Mouse (Mus musculus) limb, embryonic 11.5 days (tissue): ENCODE measurements around the gene Ptchd4. TPM values are rescaled to one million over a fixed set of nuclear protein-coding genes. Genes with fewer than 3 reads are reported as not detected.

ENCODE experiments used
- ATAC-seq: fragments of 200-750 bp; cut with Nextera tagmentation; 2 replicates; pipeline ENCODE4 v1.8.0; 2017; ENCODE audit warnings: low read depth; ENCODE audit not compliant: insufficient number of reproducible peaks, low FRiP score, low TSS enrichment
- DNase-seq: peaks from one replicate; pipeline ENCODE4 v3.0.0-alpha.2; 2015; ENCODE audit warnings: low spot score
- H3K27ac ChIP-seq: fragments of 300-500 bp; sonication (generic); replicated peaks from 2 replicates; pipeline ENCODE4 v1.5.1; 2014; ENCODE audit warnings: low read depth, mild to moderate bottlenecking, low read length
- H3K27me3 ChIP-seq: fragments of 300-500 bp; sonication (generic); 2 replicates; pipeline ENCODE4 v1.6.1; 2014; ENCODE audit warnings: mild to moderate bottlenecking, low read length, mixed read lengths; ENCODE audit not compliant: control insufficient read depth, insufficient read depth
- H3K36me3 ChIP-seq: fragments of 300-500 bp; sonication (generic); 2 replicates; pipeline ENCODE4 v1.6.1; 2014; ENCODE audit warnings: mild to moderate bottlenecking, low read length, moderate library complexity, mixed read lengths; ENCODE audit not compliant: control insufficient read depth, insufficient read depth
- H3K4me1 ChIP-seq: fragments of 300-500 bp; sonication (generic); 2 replicates; pipeline ENCODE4 v1.6.1; 2014; ENCODE audit warnings: low read length, mixed read lengths; ENCODE audit not compliant: control insufficient read depth, insufficient read depth
- H3K4me2 ChIP-seq: fragments of 300-500 bp; sonication (generic); 2 replicates; pipeline ENCODE4 v1.6.1; 2014; ENCODE audit warnings: low read depth, mild to moderate bottlenecking, moderate library complexity; ENCODE audit not compliant: severe bottlenecking
- H3K4me3 ChIP-seq: fragments of 300-500 bp; sonication (generic); 2 replicates; pipeline ENCODE4 v1.5.1; 2014; ENCODE audit warnings: low read depth, low read length
- H3K9ac ChIP-seq: fragments of 300-500 bp; sonication (generic); 2 replicates; pipeline ENCODE4 v1.6.1; 2014; ENCODE audit warnings: mild to moderate bottlenecking, low read length
- H3K9me3 ChIP-seq: fragments of 300-500 bp; sonication (generic); 2 replicates; pipeline ENCODE4 v1.6.1; 2016; ENCODE audit warnings: low read length; ENCODE audit not compliant: control insufficient read depth
- WGBS: fragments of 180-500 bp; shearing (Covaris S2); extraction: QIAGEN DNeasy Blood & Tissue Kit; methylation state at CpG from one replicate; pipeline ENCODE4 v1.1.7; 2014; 5-methylcytosine and 5-hydroxymethylcytosine counted together
- polyA plus RNA-seq: library from polyadenylated mRNA; unstranded; fragments of >200 nt; fragmentation: Nextera tagmentation; extraction: Ambion mirVana; gene quantifications from 2 replicates; pipeline ENCODE4 v1.2.1, GENCODE M21; 2014

Gene Ptchd4
- polyA plus RNA-seq, 1 experiment from 2014 or later = 1.1 TPM

DNA sequence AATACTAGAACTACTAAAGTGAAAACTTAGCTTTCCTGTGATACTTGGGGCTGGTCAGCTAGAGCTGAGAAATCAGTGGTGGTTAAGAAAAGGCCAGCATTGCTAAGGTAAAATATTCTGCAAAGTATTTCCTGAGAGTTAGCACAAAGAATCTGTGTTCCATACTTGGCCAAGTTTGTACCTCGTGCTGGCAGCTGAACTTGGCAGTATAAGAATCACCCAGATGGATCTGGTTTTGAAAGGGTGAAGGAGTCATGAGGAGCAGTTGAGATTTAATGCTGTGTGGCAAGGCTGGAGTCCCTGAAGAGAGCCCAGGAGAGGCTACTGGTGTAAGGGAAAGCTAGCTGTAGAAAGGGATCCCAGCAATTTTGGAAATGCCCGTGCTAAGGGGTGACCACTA, 140.7 kb downstream of the Ptchd4 start:
- WGBS = 68% methylated on average over 2 of the region's 2 CpGs
- H3K9me3 ChIP-seq = no peaks in the 10 kb centered on the region
- no peak overlapping the region for H3K9ac ChIP-seq

DNA sequence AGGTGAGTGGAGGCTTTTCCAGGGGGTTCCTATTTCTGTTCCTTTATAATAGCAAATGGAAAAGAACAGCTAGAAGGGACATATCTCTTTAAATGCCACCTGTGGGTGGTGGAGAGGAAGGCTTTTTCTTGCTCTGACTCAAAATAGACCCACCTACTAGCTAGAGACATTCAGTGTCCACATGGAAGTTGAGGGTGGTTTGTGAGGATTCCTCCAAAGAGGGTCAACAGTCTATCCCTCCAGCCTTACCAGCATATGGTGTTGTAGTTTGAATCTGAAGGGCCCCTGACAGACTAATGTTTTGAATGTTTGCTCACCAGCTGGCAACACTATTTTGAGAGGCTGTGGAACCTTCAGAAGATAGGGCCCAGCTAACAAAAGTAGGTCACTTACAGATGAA, 147.0 kb downstream of the Ptchd4 start:
- no peak overlapping the region for H3K27ac ChIP-seq
- H3K27me3 ChIP-seq = no peaks in the 10 kb centered on the region
- H3K9ac ChIP-seq = no peak overlapping the region
- no peak overlapping the region for H3K4me3 ChIP-seq
- DNase-seq (no peak), ATAC-seq (no peak)
- H3K4me1 ChIP-seq = no peaks in the 10 kb centered on the region
- no peaks in the 10 kb centered on the region for H3K36me3 ChIP-seq
- H3K4me2 ChIP-seq = no peak overlapping the region
- no peaks in the 10 kb centered on the region for H3K9me3 ChIP-seq

More for the DNA sequence above, 140.7 kb downstream of the Ptchd4 start:
- no peak overlapping the region for H3K4me2 ChIP-seq
- ATAC-seq (no peak), DNase-seq (no peak)
- H3K27me3 ChIP-seq = no peaks in the 10 kb centered on the region
- H3K36me3 ChIP-seq = no peaks in the 10 kb centered on the region
- H3K4me1 ChIP-seq = no peaks in the 10 kb centered on the region
- H3K4me3 ChIP-seq = no peak overlapping the region
- H3K27ac ChIP-seq = no peak overlapping the region

DNA sequence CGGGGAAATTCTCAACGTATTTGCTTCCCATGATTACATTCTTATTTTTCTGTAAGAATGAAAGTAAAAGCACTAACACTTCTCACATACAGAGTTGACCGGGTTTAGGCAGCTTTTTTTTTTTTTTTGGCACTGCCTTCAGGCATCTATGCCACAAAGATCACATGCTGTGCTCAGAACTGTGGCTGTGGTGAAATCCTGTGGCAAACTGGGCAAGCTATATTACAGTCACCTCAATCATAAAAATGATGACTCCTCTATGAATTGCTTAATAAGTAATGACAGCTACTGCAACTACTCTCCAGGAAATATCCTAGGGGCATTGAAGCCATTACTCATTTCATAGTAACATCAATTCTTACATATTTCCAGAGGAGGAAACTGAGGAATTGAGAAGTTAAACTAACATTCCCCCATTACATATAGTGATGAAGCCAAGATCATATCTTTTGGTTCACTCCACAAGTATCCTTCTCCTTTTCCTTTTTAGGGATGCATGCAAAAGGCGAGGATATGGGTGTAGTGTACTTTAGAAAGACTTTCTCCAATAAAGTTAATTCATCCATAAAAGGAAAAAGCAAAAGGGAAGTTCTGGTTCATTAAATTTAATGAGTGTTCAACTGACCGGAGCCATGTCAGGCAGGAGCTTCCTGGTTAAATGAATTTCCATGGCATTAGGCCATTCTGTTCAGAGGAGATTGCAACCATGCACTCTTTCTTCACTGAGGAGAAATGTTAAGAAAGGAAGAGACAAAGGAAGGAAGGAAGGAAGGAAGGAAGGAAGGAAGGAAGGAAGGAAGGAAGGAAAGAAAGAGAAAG, 164.6 kb downstream of the Ptchd4 start:
- H3K27me3 ChIP-seq = no peaks in the 10 kb centered on the region
- H3K36me3 ChIP-seq = no peaks in the 10 kb centered on the region
- H3K27ac ChIP-seq = no peak overlapping the region
- ATAC-seq (no peak), DNase-seq (no peak)
- H3K9me3 ChIP-seq = no peaks in the 10 kb centered on the region
- no peak overlapping the region for H3K9ac ChIP-seq
- 54% methylated on average over 5 of the region's 5 CpGs for WGBS
- H3K4me3 ChIP-seq = no peak overlapping the region
- no peaks in the 10 kb centered on the region for H3K4me1 ChIP-seq
- H3K4me2 ChIP-seq = no peak overlapping the region

GRCm38 (mm10) chr17:42509356-42510262, 193.9 kb downstream of the Ptchd4 start:
- Histone ChIP-seq H3K9me3 (no peaks in the 10 kb centered on the region), H3K4me1 (no peaks in the 10 kb centered on the region), H3K27me3 (no peaks in the 10 kb centered on the region), H3K36me3 (no peaks in the 10 kb centered on the region), H3K27ac (no peak overlapping the region), H3K4me2 (no peak overlapping the region), H3K4me3 (no peak overlapping the region), H3K9ac (no peak overlapping the region)
- 83% methylated on average over 9 of the region's 9 CpGs for WGBS
- ATAC-seq = no peak
- DNase-seq = no peak

GRCm38 (mm10) chr17:42530147-42530546, 214.4 kb downstream of the Ptchd4 start:
- DNase-seq (no peak), ATAC-seq (0 out of 2 replicates have a peak, but pooled peaks have one; percentile 44)

GRCm38 (mm10) chr17:42549578-42549977, 233.8 kb downstream of the Ptchd4 start:
- Histone ChIP-seq H3K27me3 (no peaks in the 10 kb centered on the region), H3K4me2 (no peak overlapping the region), H3K4me1 (no peaks in the 10 kb centered on the region), H3K9ac (no peak overlapping the region), H3K9me3 (no peaks in the 10 kb centered on the region), H3K4me3 (no peak overlapping the region), H3K27ac (no peak overlapping the region), H3K36me3 (no peaks in the 10 kb centered on the region)
- DNase-seq = no peak
- no peak for ATAC-seq
- WGBS = 93% methylated on average over 2 of the region's 2 CpGs

More at GRCm38 (mm10) chr17:42530147-42530546, 214.4 kb downstream of the Ptchd4 start:
- no peak overlapping the region for H3K4me2 ChIP-seq
- no peaks in the 10 kb centered on the region for H3K9me3 ChIP-seq
- no peak overlapping the region for H3K9ac ChIP-seq
- H3K36me3 ChIP-seq = no peaks in the 10 kb centered on the region
- 55% methylated on average over 5 of the region's 5 CpGs for WGBS
- no peaks in the 10 kb centered on the region for H3K4me1 ChIP-seq
- H3K4me3 ChIP-seq = no peak overlapping the region
- no peaks in the 10 kb centered on the region for H3K27me3 ChIP-seq
- H3K27ac ChIP-seq = no peak overlapping the region
